Mouse (Mus musculus) cerebellum, adult 11 months (tissue): ENCODE data around the gene Olfr10.
"Not testable (repeated sequence)": the region's sequence is repeated elsewhere in the genome, so short reads cannot be mapped to it uniquely, and the experiment has no call there.

Experiments
- DNase-seq: peaks from one replicate; pipeline ENCODE4 v3.0.0; 2022

The Olfr10 gene

DNA sequence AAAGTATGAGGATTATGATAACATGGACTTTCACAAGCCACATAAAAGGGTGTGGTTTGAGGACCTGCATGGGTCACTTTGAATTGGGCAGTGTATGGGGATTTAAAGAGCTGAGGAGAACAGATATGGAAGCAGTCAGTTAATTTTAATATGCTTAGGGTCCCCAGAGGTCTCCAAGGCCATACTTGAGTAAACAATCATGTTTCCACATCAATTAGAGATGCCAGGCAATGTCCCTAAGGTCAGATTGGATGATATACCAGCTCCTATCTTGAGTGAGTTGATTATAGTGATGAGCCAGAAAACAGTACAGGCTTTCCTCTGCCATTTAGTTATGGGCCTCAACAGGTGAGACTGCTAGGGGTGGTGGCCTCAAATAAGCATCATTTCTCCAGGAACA is at the start of gene Olfr10:
Gene Olfr10 (plus strand): TSS at position 301 of the 400 bp plus-strand sequence.
- no peak for DNase-seq

DNA sequence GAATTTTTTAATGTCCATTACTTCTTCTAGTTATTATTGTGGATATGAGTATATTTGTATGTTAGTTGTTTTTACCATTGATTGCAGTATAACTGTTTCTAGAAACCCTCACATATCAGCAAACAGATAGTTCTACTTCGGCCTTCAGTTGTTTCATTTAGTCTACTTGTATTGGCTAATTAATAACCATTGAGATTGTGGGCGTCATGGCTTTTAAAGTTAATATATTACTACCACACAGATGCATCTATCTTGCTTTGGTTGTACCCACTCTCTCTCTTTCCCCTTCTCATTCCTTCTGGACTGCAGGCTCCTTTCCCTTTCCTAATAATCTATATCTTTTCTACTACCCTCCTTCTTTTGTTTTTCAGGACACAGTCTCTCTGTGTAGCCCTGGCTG is 45.2 kb upstream of the Olfr10 start:
- DNase-seq = no peak

DNA sequence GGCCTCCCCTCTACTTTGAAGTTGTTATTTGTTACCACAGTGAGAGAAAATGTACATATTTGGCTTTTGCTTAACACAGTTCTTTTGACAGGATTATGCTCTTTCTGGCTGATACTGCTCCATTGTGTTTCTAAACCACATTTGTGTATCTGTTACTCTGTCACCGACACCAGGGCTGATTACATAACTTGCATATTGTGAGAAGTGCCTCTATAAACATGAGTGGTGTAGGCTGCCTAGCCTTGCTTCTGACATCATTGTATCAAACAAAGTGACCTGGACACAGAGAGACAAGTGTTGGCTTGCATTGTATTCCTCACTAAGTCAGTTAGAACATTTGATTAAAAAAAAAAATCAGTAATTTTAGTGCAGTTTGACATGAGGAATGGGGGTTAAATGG is 44.7 kb upstream of the Olfr10 start:
- DNase-seq = no peak

DNA sequence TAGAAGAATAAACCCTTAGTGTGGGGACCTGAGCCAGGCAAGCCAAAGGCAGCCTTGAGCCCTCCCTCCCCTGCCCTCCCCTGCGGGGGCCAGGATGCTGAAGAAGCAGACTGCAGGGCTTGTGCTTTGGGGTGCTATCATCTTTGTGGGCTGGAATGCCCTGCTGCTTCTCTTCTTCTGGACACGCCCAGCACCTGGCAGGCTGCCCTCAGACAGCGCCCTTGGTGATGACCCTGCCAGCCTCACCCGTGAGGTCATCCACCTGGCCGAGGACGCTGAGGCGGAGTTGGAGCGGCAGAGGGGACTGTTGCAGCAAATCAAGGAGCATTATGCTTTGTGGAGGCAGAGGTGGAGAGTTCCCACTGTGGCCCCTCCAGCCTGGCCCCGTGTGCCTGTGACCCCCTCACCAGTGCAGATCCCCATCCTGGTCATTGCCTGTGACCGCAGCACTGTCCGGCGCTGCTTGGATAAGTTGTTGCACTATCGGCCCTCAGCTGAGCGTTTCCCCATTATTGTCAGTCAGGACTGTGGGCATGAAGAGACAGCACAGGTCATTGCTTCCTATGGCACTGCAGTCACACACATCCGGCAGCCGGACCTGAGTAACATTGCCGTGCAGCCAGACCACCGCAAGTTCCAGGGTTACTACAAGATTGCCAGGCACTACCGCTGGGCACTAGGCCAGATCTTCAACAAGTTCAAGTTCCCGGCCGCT is 43.8 kb upstream of the Olfr10 start:
- DNase-seq = no peak

DNA sequence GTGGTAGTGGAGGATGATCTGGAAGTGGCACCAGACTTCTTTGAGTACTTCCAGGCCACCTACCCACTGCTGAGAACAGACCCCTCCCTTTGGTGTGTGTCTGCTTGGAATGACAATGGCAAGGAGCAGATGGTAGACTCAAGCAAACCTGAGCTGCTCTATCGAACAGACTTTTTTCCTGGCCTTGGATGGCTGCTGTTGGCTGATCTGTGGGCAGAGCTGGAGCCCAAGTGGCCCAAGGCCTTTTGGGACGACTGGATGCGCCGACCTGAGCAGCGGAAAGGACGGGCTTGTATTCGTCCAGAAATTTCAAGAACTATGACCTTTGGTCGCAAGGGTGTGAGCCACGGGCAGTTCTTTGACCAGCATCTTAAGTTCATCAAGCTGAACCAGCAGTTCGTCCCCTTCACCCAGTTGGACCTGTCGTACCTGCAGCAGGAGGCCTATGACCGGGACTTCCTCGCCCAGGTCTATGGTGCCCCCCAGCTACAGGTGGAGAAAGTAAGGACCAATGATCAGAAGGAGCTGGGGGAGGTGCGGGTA is 43.2 kb upstream of the Olfr10 start:
- DNase-seq = no peak

DNA sequence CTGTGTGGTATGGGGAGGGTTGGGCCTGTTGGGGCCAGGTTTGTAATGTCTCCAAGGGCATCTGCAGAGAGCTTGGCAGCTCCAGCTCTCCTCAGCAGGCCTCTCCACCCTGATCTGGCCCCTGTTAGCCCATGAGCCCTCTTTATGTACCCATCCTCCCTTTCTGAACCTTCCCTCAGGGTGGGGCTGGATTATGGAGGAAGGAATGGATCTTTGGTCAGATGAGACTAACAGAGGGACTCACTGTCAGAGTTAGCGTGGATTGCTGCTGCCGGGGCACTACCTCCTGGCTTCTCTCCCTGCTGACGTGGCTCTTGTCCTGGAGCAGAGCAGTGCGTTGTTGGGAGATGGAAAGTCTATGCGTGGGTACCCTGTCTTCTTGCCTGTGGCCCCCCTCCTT is 42.3 kb upstream of the Olfr10 start:
- DNase-seq = no peak

DNA sequence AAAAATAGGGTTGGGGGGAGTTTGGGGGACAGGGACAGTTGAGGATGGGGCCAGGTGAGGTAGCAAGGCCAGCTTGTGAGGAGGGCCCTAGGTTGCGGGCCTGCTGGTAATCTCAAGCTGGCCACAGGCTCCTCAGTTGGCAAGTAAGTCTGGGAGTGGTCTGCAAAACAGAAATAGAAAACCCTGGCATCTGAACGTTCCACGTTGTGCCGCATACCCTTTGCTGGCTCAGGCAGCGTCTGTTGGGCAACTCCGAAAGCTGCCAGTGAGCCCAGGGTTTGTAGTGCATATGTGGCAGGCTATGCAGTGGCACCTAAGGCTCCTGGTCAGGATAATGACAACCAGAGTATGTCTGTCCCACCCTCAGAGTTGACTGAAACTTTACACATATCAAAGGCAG is 41.4 kb upstream of the Olfr10 start:
- DNase-seq = no peak

DNA sequence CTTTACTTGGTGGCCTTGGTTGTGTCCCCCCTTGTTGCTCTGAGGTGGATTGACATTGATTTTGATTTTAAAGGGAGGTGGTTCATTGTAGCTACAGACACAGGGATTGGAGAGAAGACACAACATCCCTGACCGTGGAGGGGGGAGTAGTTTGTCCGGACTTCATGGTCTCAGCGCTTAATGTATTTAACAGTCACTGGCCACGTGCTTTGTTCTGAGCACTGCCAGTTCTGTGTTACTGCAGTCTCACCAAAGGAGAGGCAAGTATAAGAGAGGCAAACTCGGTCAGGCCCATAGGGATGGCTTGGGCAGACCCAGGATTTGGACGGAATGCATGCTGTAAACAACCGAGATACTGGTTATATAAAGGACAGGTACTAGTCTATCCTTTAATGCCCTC is 40.5 kb upstream of the Olfr10 start:
- no peak for DNase-seq

DNA sequence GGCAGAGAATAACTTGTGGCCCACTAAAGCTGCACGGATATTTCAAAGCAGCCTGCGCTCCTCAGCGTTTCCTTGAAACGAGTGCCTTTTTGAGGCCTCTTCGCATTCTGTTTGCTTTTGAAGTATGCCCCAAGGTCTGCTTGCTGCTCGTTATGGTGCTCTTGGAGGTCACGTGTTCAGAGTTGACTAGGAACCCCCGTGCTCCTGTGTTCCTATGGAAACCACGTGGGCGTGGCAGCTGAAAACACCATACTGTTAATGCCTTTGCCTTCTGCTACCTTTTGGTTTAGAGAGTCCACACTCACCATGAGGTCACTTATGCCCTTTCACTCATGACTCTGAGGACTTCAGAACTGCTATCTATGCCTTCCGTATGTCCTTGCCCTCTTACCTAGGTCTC is 39.9 kb upstream of the Olfr10 start:
- no peak for DNase-seq

DNA sequence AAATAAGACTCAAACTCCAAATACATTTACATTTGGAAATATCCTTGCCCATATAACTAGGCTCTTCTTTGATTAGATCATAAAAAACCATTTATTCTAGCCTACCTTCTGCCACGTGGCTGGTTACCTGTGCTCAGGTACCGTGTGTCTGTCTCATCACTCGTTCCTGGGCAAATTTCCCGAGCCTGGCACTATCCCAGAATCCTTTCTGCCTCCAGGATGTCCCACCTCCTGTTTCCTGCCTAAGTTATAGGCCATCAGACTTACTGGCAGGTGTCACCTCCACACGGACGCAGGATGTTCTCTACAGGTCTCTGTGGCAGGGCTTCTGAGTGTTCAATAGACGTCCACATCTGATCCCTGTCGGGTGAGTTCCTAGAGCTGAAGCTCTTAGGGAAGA is 39.4 kb upstream of the Olfr10 start:
- DNase-seq = no peak

DNA sequence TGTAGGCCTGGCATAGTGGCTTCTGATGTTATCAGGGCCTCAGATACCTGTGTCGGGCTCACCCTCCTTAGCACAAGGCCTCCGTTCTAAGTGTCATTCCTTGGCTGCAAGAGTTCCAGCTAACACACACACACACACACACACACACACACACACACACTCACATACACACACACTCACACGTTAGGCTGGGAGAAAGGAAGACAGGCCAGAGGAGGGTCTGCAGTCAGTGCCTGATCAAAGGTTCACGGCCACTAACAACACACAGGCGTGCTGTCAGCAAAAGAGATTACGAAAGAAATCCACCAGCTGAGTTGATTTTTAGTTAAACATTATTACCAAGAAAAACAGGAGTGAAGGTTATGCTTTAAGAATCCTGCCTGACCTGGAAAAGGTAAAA is 37.9 kb upstream of the Olfr10 start:
- DNase-seq = no peak

DNA sequence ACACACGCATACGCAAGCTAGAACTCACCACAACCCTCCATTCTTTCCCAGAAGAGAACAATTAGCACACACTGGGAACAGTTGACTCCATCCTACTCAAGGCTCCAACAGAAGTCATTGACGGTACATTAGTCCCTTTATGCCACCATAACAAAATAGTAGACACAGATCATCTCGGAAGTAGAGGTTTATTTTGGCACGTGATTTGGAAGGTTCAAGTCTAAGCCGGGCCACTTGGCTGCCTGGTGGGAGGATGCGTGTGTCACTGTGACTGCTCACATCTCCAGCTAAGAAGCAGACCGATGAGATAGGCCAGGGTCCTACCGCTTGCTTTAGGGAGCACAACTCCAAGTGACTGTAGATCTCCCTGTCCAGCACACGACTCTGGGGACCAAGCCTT is 37.2 kb upstream of the Olfr10 start:
- no peak for DNase-seq

DNA sequence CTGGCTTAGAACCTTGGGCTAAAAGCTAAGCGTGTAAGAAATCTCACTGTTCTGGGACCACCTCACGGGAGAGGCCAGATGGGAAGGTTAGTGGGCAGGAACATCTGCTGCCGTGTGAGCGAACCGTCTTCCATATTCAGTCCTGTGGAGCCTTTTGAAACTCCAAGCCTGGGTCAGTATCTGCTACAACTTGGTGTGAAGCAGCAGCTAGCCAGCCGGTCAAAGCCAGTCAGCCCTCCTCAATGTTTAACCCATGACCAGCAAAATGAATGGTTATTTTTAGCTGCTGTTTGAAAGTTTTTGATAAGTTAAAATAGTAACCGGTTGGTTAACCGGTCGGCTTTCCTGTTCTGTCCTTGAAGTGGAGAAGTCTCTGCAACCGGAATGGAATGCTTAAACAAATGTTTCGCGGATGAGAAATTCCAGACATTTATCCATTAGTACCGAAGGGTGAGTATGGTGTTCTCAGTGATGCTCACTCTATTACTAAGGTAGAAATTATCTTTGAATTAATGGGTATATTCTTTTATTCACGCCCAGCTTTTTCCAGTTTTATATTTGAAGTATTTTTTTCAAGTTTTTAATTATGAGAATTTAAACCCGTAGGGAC is 36.5 kb upstream of the Olfr10 start:
- no peak for DNase-seq

DNA sequence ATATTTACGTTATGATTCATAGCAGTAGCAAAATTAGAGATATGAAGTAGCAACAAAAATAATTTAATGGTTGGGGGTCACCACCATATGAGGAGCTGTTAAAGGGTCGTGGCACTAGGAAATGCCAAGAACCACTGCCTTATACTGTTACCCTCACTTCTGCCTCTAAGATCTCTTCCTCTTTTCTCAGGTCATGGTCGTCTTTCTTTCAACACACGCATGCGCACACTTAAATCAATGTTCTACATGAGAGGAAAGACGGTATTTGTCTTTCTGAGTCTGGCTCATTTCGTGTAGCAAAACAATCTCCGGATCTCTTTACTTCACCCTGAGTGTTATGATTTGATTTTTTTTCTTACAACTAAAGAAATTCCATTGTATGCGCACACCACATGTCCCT is 34.8 kb upstream of the Olfr10 start:
- DNase-seq = no peak

DNA sequence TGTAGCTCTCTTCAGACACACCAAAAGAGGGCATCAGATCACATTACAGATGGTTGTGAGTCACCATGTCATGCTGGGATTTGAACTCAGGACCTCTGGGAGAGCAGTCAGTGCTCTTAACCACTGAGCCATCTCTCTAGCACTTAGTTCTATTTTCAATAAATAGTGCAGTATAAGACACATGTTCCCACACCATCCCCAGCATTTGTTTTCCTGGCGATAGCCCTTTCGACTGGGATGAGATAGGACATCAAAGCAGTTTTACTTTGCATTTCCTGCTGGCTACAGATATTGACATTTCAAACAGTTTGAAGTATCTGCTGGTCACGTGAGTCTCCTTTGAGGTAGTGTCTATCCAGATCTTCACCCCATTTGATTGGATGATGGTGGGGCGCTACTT is 34.2 kb upstream of the Olfr10 start:
- no peak for DNase-seq

DNA sequence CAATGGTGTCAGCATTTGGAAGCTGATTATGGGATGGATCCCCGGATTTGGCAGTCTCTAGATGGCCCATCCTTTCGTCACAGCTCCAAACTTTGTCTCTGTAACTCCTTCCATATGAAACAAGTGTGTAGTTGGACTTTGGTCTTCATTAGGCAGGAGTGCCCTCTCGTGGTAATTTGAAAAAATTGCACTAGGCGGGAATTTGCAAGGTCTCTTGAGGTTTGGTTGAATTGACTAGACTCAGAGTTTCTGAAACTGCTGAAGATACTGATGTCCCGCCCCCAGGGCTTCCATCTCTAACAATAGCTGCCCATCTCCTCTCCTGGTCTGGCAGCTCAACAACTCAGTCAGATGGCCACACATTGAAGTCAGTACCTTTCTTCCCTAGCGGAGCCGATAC is 33.2 kb upstream of the Olfr10 start:
- DNase-seq = peak; percentile 14

DNA sequence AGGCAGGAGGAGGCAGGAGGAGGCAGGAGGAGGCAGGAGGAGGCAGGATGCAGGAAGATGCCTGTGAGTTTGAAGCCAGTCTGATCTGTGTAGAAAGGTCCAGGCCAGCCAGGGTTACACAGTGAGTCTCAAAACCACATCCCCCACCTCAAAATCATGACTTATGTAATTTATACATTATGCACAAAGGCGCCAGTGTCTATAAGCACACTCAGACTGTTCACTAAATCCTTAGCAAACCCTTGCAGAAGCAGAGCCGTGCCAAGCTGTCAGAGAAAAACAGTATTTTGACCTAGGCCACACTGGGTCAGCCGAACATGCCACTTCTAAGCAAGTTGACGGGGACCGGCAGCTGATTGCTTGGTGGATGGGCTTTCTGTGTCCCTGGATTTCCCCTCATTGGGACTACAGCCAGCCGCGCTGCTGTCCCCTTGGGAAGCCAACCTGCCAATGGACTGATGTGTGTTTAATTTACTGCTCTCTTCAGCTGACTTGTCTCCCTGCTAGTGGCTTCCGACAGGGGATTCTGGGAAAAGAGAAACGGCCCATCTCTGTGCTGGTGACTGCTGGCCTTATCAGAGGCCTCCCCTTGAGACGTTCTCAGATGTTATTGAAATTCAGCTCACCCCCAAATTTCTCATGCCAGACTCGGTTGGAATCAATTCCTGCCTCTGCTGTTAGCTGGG is 30.6 kb upstream of the Olfr10 start:
- DNase-seq = no peak

DNA sequence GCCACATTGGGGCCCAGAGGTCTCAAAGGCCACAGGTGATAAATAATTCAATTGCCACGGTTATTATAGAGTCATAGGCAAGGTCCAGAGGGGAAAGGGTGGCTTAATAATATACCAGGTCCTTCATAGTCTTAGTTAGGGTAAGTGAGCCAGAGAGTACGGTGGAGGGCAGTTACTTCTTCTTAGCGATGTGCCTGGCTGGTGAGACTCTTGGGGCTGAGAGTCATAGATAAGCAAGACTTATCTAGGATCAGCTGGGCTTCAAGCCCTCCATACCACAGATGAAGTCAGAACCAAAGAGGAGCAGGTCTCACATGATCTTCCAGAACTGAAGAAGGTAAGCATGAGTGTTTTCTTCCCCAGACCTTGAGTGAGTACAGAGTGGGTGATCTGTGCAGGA is 26.3 kb upstream of the Olfr10 start, which contains the start of gene Olfr1393:
Gene Olfr1393 (plus strand): TSS at position 83 of the 400 bp plus-strand sequence.
- DNase-seq = no peak

DNA sequence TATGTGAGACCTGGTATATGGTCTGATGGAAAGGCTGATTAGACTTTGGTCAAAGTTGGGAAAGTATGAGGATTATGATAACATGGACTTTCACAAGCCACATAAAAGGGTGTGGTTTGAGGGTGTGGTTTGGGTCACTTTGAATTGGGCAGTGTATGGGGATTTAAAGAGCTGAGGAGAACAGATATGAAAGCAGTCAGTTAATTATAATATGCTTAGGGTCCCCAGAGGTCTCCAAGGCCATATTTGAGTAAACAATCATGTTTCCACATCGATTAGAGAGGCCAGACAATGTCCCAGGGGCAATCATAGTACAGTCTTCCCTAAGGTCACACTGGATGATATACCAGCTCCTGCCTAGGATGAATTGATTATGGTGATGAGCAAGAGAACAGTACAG is 19.6 kb upstream of the Olfr10 start, which contains the start of gene Olfr1392:
Gene Olfr1392 (plus strand): TSS at position 301 of the 400 bp plus-strand sequence.
- DNase-seq = not testable (repeated sequence)

DNA sequence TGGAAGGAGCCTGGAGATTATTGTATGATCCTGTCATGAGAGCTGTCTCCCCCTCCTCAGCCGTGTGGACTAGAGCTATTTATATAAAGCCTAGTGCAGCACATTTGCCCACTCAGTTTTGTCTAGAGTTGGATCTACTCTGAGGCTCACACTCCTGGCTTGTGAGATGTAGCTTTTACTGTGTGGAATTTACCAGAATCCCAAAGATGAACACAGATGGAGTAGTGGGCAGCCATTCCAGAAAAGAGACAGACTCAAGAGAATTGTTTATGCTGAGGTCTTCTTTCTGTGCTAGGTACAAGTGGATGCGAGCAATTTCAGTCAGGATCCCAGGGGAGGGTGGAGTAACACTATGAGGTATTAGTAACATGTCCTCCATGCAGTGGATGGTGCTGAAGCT is 17.3 kb upstream of the Olfr10 start:
- no peak for DNase-seq

DNA sequence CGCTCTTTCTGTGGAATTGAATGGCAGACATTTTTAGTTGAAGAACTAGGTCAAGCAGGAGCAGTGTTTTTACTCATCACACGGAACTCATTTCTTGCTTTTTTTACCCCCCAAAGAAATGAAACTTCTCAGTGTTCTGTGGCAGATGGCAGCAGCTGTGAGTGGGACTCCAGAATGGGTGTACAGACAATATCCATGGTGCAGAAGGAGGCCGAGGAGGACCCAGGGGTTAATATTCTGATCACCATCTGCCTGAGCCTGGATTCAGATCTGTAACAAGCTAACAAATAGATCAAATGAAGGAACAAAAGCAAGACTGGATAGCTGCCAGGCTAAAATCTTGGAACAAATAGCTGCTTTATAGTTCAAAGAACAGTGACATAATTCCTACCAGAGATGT is 11.8 kb upstream of the Olfr10 start:
- DNase-seq = no peak

DNA sequence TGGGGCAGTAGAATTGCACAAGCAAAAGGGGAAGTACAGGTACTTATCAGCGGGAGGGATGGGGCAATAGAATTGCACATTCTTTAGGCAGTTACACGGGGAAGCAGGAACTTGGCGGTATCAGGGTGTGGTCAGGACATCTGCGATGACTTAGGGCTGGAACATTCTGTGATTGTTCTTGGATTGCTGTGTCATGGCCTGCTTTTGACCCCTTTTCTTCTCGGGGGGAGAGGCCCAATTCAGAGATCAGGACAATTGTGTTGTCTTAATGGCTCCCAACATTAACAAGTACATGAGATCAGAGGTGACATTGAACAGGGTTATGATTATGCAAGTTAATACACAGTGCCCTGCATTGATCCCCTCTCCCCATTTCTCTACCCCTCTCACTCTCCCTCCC is 4.0 kb downstream of the Olfr10 start:
- not testable (repeated sequence) for DNase-seq

DNA sequence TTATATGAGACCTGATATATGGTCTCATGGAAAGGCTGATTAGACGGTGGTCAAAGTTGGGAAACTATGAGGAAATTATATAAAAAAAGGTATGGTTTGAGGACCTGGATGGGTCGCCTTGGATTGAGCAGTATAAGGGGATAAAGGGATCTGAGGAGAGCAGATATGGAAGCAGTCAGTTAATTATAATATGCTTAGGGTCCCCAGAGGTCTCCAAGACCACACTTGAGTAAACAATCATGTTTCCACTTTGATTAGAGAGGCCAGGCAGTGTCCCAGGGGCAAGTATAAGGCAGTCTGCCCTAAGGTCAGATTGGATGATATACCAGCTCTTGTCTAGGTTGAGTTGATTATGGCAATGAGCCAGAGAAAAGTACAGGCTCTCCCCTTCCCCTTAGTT is 17.9 kb downstream of the Olfr10 start, which contains the start of gene Olfr1391:
Gene Olfr1391 (plus strand): TSS at position 301 of the 400 bp plus-strand sequence.
- no peak for DNase-seq

DNA sequence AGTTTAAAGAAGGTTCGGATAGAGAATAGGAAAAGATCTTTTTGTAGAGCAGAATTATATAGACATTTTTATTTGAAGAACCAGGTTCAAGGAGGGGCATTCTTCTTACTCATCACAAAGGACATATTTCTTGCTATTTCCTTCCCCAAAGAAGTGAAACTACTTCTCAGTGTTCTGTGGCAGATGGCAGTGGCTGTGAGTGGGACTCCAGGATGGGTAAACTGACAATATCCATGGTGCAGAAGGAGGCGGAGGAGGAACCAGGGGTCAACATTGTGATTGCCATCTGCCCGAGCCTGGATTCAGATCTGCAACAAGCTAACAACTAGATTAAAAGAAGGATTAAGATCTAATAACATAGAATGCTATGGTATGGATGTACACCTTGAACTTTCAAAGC is 22.2 kb downstream of the Olfr10 start:
- no peak for DNase-seq
